Mouse (Mus musculus) CD4-positive, CD25-positive, alpha-beta regulatory T cell, adult 4 months (primary cell): Measurements from ENCODE around the gene Sco1. TPM values are rescaled to one million over a fixed set of nuclear protein-coding genes. Genes with fewer than 3 reads are reported as not detected.
A peak's percentile ranks its signal among the peaks of the same experiment; 100 is the strongest.
"Not testable (repeated sequence)": the region's sequence is repeated elsewhere in the genome, so short reads cannot be mapped to it uniquely, and the experiment has no call there.

ENCODE experiments used
- ATAC-seq: one replicate; pipeline ENCODE4 v1.8.0; 2017
- polyA plus RNA-seq, 2 experiments: library from polyadenylated mRNA; unstranded; fragments of 100-300 nt; shearing (Covaris generic); gene quantifications; one replicate each; pipeline ENCODE4 v1.2.1; 2017

The Sco1 gene
- polyA plus RNA-seq, 2 experiments from 2014 or later = 6.6 to 9.4 TPM

DNA sequence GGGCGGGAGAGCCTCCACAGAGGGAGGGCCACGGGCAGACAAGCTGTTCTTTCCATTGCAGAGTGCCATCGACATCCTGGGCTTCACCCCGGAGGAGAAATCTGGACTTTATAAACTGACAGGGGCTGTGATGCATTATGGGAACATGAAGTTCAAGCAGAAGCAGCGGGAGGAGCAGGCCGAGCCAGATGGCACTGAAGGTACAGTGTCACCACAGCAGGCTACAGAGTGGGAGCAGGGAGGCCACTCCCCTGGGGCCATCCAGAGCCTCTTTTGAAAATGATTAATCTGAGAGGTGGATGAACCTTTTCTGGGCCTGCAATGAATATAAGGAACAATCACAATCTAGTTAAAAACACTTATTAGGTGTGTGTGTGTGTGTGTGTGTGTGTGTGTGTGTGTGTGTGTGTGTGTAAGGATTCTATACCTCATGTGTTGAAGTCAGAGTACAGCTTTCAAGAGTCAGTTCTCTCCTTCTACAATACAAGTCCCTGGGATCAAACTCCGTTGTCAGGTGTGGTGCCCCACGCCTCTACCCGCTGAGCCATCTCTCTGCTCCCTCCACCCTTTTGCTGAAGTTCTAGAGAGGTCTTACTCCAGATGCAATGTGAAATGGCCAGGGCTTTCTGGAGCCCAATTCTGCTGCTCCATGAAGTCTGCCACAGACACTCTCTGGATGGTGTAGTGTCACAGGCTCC is 34.1 kb downstream of the Sco1 start:
- ATAC-seq = no peak

DNA sequence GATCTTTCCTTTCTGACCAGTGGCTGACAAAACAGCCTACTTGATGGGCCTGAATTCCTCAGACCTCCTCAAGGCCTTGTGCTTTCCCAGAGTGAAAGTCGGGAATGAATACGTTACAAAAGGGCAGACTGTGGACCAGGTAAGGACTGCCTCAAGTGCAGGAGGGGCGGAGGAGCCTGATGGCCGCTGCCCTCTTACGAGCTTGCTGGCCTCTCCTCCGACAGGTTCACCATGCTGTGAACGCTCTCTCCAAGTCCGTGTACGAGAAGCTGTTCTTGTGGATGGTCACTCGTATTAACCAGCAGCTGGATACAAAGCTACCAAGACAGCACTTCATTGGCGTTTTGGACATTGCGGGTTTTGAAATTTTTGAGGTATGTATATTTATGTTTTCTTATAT is 34.8 kb downstream of the Sco1 start:
- ATAC-seq = no peak

DNA sequence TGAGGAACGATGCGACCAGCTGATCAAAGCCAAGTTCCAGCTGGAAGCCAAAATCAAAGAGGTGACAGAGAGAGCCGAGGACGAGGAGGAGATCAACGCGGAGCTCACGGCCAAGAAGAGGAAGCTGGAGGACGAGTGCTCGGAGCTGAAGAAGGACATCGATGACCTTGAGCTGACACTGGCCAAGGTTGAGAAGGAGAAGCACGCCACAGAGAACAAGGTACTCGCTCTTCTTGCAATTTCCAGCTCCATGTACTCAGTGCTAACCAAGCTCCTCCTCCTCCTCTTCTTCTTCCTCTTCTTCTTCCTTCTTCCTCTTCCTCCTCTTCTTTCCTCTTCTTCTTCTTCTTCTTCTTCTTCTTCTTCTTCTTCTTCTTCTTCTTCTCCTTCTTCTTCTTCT is 39.9 kb downstream of the Sco1 start:
- not testable (repeated sequence) for ATAC-seq

DNA sequence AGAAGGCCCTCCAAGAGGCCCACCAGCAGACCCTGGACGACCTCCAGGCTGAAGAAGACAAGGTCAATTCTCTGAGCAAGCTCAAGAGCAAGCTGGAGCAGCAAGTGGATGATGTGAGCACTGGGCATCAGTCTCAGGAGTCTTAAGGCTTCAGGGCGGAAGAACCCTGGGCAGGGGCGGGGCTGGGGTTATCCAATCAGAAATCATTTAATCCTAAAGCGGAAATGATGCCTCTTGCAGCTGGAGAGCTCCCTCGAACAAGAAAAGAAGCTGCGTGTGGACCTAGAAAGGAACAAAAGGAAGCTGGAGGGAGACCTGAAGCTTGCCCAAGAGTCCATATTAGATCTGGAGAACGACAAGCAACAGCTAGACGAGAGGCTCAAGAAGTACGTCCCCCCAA is 40.7 kb downstream of the Sco1 start:
- no peak for ATAC-seq

DNA sequence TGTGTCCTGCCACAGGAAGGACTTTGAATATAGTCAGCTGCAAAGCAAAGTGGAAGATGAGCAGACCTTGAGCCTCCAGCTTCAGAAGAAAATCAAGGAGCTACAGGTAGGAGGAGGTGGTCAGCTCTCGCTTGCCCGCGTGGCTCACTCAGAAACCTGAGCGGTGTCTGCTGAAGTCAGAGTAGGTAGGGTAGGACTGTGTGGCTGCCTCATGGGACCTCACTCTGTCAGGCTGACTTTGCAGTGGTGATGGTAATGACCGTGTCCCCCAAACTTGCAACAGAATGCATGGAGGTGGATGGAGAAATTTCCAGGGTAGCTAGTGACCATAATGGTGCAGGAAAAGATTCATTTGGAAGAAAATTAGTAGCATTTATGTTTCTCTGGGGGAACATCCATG is 41.2 kb downstream of the Sco1 start:
- no peak for ATAC-seq

DNA sequence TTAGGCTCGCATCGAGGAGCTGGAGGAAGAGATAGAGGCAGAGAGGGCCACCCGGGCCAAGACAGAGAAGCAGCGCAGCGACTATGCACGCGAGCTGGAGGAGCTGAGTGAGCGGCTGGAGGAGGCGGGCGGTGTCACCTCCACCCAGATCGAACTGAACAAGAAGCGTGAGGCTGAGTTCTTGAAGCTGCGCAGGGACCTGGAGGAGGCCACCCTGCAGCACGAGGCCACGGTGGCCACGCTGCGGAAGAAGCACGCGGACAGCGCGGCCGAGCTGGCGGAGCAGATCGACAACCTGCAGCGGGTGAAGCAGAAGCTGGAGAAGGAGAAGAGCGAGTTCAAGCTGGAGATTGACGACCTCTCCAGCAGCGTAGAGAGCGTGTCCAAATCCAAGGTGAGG is 42.0 kb downstream of the Sco1 start:
- no peak for ATAC-seq

DNA sequence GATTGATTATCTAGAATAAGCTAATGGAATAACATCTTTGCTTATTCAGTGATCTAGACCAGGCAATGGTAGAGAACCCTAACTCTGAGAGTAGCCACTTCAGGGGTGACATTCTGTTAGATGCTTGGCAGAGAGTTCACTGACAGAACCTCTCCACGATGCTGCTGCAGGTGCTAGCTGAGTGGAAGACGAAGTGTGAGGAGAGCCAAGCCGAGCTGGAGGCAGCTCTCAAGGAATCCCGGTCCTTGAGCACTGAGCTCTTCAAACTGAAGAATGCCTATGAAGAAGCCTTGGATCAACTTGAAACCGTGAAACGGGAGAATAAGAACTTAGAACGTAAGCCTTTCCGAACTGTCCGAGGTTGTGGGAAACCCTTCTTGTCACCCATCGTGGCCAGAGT is 45.2 kb downstream of the Sco1 start:
- no peak for ATAC-seq

DNA sequence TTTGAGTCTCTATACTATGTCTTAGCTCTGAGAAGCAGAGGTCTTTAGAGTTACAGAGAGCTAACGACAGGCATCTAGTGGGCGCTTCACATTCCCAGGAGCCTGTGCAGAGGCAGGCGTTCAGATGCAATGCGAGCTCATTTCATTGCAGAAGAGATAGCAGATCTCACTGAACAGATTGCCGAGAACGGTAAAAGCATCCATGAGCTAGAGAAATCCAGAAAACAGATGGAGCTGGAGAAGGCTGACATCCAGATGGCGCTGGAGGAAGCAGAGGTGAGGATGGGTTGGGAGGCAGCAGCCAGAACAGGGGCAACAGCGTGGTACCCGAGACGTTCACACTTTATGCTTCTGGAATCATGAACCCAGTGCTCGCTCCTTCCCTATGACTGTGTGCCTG is 46.0 kb downstream of the Sco1 start:
- ATAC-seq = no peak

DNA sequence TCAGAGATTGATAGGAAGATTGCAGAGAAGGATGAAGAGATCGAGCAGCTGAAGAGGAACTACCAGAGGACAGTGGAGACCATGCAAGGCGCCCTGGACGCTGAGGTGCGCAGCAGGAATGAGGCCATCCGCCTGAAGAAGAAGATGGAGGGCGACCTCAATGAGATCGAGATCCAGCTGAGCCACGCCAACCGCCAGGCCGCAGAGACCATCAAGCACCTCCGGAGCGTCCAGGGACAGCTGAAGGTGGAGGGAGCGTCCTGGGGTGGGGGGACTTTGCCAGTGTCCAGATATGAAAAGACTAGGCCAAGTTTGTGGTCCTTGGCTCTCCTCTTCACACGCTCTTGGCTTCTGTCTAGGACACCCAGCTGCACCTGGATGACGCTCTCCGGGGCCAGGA is 46.8 kb downstream of the Sco1 start:
- ATAC-seq = no peak

DNA sequence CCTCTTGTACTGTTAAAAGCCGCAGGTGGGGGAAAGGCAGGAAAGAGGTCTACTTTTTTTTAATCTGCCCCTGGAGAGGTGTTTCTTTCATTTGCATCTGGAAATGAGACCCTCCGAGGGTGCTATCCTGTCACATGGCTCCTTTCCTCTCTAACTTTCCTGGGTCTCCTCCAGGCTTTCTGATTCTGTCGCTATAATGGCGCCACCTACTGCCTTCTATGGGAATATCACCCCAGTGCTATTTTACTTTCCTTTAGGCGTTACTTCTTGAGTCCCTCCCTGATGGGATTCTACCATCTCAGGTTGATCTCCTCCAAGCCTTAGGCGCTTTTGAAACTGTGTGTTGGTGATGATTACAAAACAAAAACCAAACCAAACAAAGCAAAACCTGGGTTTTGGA is 47.7 kb downstream of the Sco1 start:
- ATAC-seq = no peak

DNA sequence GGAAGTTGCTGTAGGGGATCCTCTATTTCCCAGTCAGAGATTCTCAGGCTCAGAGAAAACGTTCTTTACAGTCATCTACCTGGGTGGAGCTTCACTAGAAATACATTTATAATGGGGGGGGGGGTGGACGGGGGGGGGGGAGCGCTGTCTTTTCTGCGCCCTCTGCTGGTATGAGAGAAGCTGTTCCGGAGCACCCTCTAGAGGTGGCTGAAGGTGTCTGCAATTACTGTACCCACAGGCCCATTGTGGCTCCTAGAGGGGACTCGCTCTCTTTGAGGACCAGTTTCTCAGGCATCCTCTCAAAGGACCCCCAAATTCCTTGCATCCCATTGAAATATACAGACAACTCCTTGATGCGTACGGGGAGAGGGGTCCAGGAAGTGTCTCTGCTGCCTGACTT is 49.2 kb downstream of the Sco1 start:
- peak; percentile 65 for ATAC-seq

DNA sequence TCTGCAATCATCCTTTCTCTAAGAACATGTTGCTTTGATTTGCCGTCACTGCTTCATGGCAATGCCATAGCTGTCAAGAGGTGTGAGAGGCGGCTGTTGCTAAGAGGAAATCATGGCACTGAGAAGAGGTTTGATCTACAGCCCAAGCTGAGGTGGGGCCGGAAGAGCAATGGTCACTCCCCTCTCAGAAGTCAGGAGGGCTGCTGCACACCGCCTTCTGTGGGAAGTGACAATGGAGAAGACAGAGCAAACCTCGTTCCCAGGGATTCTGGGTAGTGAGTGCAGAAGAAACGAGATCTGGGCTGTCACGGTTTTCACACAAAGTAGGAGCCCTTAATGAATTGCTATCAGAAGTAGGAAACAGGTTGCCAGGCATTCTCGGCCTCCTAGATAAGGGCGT is 50.8 kb downstream of the Sco1 start:
- no peak for ATAC-seq

DNA sequence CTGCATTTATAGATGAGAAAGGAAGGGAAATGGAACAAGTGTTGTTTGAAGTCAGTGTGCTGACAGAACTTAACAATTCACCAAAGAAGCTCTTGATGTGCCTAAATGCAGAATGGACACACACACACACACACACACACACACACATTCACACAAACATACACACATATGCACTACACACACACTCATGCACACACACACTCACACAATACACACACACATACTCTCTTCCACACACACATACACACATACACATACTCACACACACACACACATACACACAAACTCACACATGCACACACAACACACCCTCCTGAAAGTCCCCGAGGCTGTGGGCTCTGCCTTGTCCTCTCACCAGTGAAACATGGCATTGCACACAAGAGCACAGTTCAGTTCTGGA is 51.8 kb downstream of the Sco1 start:
- ATAC-seq = no peak

DNA sequence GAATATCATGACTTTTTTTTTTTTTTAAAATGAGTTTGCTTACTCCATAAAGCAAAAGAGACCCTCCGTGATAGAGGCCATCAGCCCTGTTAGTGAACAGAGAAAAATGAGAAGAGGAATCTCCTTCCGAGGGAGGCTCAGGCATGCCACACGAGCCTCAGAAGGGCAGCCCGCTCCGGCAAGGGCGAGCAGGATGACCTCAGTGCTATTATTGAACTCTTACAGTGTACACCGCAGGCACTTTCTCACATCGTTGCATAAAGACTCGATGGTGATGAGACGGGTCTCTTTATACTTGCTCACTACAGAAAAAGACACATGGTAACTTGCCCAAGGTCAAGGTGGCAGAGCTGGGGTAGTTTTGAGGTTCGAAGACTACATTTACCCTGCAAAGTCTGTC is 52.2 kb downstream of the Sco1 start:
- ATAC-seq = no peak

DNA sequence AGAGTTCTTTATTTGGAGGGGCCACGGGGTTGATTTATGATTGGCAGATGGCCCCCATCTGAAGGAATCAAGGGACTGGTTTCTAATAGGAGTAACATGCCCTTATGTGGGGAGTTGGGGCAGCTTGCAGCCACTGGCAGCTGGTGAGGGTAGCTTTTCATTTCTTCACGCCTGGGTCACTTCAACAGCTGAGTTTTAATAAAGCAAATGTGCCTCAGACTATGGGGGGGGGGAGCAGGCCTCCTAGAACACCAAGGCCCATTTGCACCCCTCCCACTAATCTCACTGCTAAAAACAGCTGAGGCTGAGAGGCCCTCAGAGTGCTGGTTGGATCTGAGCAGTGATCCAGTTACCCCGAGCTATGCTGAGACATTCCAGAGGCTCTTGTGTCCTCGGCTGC is 53.2 kb downstream of the Sco1 start:
- no peak for ATAC-seq

DNA sequence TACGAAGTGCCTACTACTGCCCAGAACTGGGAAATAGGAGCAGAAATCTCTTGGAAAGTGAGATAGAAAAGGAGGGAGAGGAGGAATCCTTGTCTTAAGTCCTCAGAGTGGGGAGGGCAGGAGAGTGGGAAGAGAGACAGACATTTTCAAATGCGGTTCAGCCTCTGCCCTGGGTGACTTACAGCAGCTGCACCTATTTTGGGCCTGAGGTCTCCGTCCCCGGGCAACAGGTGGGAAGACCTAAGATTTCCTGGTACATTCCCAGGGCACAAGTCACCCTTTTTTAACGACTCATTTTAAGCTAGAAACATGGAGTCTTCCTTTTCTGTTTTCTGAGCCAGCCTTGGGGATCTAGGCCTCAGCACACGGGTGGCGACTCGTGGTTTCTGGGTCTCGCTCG is 54.5 kb downstream of the Sco1 start:
- ATAC-seq = no peak

DNA sequence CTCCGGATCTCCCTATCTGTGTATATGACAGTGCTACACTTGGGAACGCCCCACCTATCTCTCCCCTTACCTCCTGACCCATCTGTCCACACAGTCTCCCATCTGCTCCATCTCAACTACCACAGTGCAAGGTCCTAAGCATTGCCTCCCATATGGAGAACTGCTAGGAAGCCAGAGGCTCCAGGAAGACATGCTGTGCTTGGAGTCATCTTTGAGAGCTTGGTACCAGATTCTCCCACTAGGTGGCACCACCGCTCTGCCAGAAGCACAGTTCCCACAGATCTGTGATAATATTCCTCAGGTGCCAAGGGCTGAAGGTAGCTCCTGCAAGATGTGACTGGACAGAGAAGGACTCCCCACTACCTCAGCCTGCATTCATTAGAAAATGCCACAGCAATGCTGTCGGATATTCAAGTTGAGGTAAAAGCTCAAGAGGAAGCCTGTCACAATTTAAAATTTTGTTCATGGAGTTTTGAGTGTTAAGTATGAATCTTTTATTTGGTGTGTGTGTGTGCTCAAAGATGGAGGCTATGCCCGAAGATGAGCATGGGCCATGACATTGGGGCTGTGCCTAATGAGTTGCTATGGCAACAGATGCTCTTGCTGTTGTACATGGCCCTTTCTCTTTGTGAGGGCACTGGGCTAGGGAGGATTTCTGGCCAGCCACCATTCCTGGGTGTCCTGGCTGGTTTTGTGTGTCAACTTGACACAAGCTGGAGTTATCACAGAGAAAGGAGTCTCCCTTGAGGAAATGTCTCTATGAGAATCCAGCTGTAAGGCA is 57.9 kb downstream of the Sco1 start:
- ATAC-seq = no peak

DNA sequence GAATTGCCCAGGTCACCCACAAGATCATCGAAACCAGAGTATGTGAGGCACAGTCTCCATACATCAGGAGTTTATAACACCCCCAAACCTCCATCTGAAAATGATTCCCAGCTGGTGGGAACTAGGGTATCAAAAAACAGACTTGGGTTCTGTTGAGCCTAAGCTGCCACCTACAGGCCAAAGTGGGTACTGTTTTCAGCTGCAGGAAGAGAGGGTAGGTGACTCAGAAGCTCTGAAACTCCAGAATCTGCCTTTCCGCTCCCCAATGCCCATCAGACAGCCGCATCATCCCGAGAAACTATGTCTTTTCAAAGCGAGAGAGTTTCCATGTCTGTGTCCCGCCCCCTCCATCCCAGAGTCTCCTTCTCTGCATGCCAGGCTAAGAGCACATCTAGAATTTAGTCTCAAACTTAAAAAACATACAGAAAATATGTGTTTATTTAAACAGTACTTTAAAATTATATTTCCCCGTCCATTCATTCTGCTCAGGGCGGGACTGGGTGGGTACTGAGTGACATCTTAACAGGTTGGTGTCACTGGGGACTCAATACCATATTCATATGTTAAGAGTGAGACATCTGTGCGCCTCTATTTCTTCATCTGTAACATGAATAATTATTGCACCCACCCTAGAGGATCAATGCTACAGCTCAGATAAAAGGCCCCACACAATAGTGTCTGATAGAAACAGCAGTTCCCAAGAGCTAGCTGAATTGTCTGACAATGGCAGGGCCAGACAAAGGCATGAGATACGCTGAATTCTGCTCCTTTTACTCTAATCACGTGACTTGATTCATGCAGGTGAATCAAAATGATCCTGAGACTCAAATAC is 59.8 kb downstream of the Sco1 start:
- peak; percentile 54 for ATAC-seq

DNA sequence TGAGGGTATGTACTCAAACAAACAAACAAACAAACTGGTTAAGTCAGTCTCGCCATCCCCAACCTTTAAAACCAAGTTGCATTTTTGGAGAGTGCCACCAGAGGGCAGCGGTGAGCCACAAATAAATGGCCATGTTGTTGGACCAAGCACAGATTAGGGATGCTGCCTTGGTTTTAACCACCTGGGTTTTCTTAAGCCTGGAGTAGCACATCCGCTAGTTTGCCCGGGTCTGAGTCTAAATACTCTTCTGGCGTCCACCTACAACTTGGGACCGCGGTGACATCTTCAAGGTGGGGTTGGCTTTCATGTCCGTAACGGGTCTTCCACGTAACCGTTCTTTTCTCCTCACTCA is 60.4 kb downstream of the Sco1 start:
- ATAC-seq = peak; percentile 34

DNA sequence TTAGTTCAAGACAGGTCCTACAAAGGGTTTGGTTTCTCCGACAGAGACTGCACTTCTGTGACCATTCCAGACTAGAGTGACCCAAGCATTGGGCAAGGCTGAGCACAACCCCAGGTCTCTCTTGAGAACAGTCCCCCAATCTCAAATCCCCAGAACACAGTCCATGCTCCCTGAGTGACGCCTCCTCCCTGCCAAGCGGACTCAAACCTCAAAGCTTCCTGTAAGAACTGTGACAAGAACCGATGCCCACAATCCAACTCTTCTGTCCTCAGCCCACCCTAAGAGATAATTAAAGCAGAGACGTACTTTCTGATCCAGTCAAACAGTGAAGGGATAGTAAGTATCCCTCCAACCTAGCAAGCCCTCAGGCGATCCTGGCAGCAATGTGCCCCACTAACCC is 60.9 kb downstream of the Sco1 start:
- ATAC-seq = no peak

DNA sequence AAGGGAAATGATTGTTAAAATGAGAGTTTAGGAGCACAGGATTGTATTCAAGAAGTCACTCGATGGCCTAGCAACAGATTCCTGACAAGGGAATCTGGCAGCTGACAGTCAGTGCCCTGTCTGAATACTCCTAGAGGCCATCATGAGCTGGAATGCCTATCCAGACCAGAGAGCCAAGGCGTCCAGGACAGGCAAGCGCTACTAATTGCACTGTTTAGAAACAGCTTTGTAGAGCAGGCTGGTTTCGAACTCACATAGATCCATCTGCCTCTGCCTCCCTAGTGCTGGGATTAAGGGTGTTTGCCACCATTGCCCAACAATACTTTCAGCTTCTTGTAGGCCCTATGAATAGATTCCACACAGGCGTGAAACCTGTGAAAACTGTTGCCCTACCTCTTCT is 61.8 kb downstream of the Sco1 start:
- no peak for ATAC-seq

DNA sequence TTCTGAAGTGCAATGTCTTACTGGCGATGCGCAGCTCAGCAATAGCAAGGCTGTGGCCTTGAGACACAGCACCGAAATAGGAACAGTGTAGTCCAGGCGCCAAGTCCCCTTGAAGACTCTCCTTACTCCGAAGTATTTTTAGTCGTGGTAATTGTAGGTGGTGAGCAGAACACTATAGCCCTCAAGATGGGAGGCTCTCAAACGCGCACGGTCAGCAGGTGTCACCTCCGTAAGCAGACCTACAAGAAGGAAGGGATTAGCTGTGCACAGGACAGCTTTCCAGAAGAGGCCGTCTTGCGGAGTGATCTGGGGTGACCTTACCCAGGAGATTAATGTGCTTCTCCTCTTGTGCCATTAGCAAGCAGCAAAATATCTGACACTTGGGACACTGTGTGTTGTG is 62.4 kb downstream of the Sco1 start:
- no peak for ATAC-seq
